Mouse (Mus musculus): ENCODE data around the gene Exoc1. TPM values are rescaled to one million over a fixed set of nuclear protein-coding genes. Genes with fewer than 3 reads are reported as not detected.
A peak's percentile ranks its signal among the peaks of the same experiment; 100 is the strongest.

Exoc1 gene
- total RNA-seq (2022), result 10 to 100 TPM; 10.4 to 13.5 (median 10.8) TPM

DNA sequence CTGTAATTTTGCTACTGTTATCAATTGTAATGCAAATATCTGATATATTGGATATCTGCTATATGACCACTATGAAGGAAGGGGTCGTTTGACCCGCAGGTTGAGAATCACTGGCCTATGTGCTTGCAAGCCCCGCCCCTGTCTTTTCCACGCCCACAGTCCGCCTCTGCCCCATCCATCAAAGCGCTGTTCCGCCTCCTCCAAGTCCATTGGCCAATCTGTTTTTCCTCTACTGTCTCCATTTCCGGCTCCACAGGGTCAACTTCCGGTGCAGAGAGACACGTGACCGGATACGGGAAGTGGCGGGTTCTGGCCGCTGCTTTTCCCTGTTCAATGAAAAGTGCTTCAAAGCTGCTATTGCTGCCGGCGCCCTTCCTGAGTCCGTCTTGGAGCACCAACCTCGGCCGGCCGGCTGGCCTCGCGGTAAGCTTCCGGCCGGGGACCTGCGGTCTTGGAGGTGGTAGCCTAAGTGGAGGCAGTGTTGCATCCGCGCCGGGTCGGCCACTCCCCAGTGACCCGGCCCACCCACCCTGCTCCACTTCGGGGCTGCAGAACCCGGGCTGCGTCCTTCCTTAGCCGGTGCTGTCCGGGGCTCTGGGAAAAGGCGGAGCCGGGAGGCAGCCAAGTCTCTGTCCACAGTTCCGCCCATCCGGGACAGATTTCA lies at the start of gene Exoc1:
Gene Exoc1, plus strand, starts transcription at position 272 of the 664 bp plus-strand sequence.
- peak; percentile 95 for DNase-seq (ENCODE audit: low spot score)

DNA sequence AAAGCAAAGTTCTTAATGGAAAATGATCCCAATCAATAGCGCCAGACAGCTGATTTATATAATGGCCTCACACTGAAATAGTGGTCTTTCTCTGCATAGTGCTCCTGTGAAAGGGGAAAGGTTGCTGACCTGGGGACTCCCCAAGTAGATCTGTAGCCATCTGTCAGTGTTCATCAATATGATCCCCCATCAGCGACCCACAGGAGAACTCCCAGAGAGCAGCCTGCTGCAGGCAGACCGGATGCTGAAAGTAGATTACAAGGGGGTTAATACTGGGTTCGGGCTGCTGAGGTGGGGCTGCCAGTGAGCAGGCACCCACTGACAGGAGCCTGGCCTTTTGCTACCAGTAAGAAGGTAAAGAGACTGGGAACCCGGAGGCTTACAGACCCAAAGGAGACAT lies 45.3 kb upstream of the Exoc1 start, which contains the start of gene Gm7271:
Gene Gm7271, plus strand, starts transcription at position 230 of the 400 bp plus-strand sequence.
- DNase-seq (ENCODE audit: low spot score), result no peak

GRCm38 (mm10) chr5:76495126-76495525 lies 34.0 kb upstream of the Exoc1 start:
- no peak for DNase-seq (ENCODE audit: low spot score)

DNA sequence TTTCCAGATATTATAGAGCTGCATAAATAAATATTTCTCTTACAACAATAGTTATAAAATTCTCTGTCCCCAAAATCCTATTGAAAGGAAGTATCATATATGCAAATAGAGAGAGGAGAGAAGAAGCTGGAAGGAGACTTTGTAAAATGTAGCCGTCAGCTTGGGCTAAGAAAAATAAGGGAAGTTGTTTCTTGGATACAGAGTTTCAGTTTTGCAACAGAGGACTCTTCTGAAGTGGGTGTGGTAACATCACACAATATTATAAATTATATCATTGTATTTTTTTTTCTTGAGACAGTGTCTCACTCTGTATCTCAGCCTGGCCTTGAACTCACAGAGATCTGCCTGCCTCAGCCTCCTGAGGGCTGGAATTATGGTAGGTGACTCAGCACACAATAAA lies 6.7 kb upstream of the Exoc1 start:
- no peak for DNase-seq (ENCODE audit: low spot score)

DNA sequence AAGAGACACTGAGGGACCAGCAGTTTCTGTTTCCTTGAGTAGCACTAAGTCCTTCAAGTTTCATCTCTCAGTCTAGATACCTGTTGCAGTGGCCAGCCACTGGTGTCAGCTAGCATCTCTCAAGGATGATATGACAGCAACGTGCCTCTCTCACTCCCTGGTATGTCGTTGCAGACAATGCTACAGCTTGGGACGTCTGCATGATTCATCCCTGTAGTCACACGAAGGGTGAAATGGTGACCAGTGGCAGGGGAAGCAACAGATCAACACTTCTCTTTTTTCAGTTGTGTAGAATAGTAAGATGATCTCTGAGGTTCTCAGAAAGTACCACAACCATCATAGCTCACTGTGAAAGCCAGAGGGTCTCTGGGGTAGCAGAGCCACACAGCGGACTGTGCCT lies 4.5 kb upstream of the Exoc1 start:
- no peak for DNase-seq (ENCODE audit: low spot score)

GRCm38 (mm10) chr5:76525066-76525465 lies 4.0 kb upstream of the Exoc1 start:
- no peak for DNase-seq (ENCODE audit: low spot score)

- no peak for DNase-seq (ENCODE audit: low spot score)
Observed at GRCm38 (mm10) chr5:76525829-76526228, 3.3 kb upstream of the Exoc1 start.

DNA sequence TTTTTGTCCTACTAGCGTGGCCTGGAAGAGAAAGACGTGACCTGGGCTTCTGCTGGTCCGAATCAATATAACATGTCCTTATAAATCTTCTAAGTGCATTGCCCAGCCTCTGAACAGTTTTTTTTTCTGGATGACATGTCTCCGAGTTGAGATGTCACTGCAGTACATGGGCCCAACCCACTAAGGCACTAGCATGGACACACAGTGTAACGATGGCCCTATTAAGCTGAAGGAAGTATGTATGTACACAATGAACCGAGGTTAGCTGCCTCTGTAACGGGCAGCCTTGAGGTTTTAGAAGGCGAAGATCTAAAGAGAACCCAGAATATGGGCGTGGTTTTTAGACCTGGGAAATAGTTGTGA lies 574 bp downstream of the Exoc1 start:
- no peak for DNase-seq (ENCODE audit: low spot score)

GRCm38 (mm10) chr5:76533186-76533585 lies 4.1 kb downstream of the Exoc1 start:
- DNase-seq (ENCODE audit: low spot score), result peak; percentile 42

GRCm38 (mm10) chr5:76536231-76536630 lies 7.1 kb downstream of the Exoc1 start:
- DNase-seq (ENCODE audit: low spot score), result no peak

- DNase-seq (ENCODE audit: low spot score), result no peak
Observed at GRCm38 (mm10) chr5:76537578-76537977, 8.5 kb downstream of the Exoc1 start.

DNA sequence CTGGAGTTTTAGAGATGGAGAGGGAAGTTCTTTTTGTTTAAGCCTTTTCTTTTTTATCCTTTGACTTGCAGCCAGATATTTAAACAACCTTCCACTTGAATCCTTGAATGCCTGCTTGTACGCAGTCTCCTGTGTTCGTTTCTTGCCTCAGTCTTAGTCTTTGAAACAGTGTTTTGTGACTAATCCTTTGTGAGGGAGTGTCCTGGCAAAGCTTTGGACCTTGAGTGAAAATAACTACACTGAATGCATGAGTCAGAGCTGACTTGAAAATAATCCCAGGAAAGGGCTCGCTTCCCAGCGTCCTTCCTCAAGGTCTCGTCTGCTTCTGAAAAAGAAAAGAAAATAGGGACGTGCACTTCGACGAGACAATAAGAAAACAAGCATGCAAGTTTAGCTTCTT lies 11.1 kb downstream of the Exoc1 start:
- peak; percentile 56 for DNase-seq (ENCODE audit: low spot score)

DNA sequence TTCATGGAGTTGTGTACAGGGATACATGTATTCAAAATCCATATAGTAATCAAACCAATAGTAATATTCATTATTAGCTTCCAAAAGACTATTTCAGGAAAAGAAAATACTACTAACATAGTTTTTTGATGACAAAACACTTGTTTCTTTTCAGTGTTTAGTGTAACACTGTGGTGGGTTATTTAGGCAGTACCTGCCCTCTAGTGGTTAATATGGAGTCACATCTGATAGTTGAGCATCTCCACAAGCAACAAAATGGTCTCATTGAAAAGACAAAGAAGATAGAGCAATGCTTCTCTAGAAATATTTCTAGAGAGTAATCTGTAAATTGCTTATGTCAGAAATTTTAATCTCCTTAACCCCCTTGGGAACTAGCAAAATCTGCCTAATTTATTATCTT lies 11.7 kb downstream of the Exoc1 start:
- DNase-seq (ENCODE audit: low spot score), result no peak

DNA sequence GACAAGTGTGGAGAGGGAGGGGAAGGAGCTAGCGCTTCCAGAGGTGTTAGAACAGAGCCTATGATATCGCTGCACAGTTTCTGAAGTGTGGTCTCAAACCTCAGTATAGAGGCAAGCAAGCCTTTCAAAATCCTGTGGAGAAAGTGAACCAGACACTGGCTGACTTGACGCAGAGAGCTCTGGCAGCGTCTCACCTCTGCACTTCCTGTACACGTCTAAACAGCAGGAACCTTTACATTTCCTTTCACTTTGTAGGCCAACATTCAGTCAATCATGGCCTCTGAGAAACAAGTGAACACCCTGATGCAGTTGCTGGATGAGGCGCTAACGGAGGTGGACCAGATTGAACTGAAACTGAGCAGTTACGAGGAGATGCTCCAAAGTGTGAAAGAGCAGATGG lies 14.1 kb downstream of the Exoc1 start:
- DNase-seq (ENCODE audit: low spot score), result no peak

DNA sequence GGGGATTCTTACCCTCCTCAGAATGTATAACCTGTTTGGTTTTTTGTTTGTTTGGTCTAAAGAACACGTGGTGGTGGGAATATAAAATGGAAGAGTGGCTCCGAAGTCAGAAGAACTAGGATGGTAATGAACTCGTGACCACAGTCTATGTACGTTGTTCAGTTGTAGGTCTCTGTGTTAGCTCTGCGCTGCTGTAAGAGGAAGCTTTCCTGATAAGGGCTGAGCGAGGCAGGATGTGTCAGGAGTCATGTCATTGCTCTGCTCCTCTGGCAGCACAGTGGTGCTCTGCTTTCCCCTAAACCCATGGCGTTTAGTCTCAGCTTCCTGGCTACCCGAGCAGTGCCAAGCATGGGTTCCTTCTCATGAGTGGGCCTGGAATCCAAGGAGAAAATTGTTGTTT lies 21.3 kb downstream of the Exoc1 start:
- DNase-seq (ENCODE audit: low spot score), result no peak

DNA sequence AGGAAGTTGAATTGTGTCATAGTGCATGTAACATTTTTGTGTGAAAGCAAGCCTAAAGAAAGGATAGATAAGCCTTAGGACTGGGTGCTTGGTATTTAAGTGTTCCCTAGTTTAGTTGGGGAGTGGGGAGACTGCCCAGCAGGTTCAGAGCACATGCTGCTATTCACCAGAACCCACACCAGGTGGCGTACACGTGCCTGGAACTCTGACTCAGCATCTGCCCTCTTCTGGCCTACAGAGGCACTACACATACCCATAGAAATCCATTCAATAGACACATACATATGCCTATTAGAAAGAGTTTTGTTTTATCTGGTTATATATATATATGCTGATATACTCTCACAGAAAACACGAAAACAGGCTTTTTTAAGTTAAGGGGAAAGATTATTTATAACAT lies 36.2 kb downstream of the Exoc1 start:
- peak; percentile 52 for DNase-seq (ENCODE audit: low spot score)

- no peak for DNase-seq (ENCODE audit: low spot score)
Observed at GRCm38 (mm10) chr5:76574251-76574650, 45.1 kb downstream of the Exoc1 start.

- DNase-seq (ENCODE audit: low spot score), result no peak
Observed at GRCm38 (mm10) chr5:76577026-76577425, 47.9 kb downstream of the Exoc1 start.

DNA sequence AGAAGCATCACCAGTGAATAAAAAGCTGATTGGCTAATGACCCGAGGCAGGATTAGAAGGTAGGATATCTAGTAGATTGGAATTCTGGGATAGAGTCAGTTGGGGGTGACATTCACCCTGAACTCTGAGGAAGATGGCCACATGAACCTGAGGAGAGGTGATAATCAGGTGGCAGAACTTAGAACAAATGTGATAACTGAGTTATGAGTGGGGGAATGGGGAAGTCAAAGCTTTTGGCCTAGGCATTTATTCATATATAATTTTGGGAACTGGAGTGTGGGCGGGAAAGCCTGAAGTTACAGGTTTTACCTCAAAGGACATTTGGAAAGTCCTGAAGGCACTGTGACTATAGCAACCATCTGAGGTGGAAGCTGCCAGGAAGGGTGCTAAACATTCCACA lies 56.3 kb downstream of the Exoc1 start:
- no peak for DNase-seq (ENCODE audit: low spot score)

- peak; percentile 79 for DNase-seq (ENCODE audit: low spot score)
Observed at GRCm38 (mm10) chr5:76588551-76589283, 59.6 kb downstream of the Exoc1 start, which contains the start of gene Cep135. TSS of gene Cep135 (plus strand) at chr5:76588698.

DNA sequence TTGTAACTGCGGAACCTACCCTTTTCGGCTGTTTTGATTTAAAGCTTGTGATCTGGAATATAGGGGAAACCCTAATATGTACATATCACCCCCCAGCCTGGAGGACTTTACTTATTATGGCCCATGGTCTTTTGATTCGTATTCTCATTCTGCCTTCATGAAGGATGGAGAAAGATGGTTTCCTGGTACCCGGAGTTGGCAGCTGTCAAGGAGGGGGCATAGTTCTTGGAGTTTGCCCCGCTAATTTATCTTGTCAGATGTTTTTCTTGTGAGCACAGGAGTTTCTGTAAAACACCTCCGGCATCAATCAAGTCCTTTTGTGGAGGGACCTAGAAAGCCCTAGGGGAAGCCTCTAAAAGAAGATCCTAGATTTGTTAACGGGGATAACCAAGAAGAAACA lies 60.2 kb downstream of the Exoc1 start:
- DNase-seq (ENCODE audit: low spot score), result peak; percentile 4

GRCm38 (mm10) chr5:76590009-76590408 lies 60.9 kb downstream of the Exoc1 start:
- no peak for DNase-seq (ENCODE audit: low spot score)

DNA sequence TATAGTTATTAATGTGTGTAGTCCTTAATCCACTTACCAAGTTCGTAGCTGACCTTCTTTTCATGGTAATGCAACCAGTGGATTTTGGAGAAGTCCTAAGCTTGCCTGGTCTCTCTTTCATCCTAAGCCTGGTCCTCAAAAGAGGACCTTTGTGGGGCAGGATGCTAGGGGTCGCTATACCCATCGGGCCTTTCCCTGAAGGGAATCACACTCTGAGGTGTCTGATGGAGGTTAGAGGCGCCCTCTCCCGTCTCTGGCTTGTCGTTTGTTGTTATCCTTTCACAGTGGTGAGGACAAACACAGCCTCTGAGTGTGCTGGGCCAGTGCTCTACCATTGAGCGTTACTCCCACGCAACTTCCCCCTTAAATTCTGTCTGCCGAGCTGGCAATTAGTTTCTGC lies 62.8 kb downstream of the Exoc1 start:
- DNase-seq (ENCODE audit: low spot score), result no peak
